Mouse (Mus musculus): Measurements from ENCODE around the gene Vipr1. TPM values are rescaled to one million over a fixed set of nuclear protein-coding genes. Genes with fewer than 3 reads are reported as not detected.

Gene Vipr1
- polyA plus RNA-seq, 1 experiment from 2014 or later, result 0.33 TPM

- Histone ChIP-seq H3K4me2 (no peak overlapping the region), H3K9me3 (0 out of 2 replicates have a peak, but pooled peaks cover 8% of the 10 kb centered on the region), H3K27ac (replicated peaks) (no peak overlapping the region), H3K4me1 (peaks cover 1% of the 10 kb centered on the region; the same call in 1 of the 2 replicates), H3K27me3 (replicated peaks) (peaks cover 32% of the 10 kb centered on the region), H3K9ac (no peak overlapping the region), H3K4me3 (no peak overlapping the region), H3K36me3 (no peaks in the 10 kb centered on the region)
- no peak for ATAC-seq (ENCODE audit: extremely low read depth, insufficient number of reproducible peaks, low FRiP score, low TSS enrichment)
- WGBS, result 37% methylated on average over 1 of the region's 1 CpGs
Measured at GRCm38 (mm10) chr9:121606498-121607096, 35.9 kb upstream of the Vipr1 start.

DNA sequence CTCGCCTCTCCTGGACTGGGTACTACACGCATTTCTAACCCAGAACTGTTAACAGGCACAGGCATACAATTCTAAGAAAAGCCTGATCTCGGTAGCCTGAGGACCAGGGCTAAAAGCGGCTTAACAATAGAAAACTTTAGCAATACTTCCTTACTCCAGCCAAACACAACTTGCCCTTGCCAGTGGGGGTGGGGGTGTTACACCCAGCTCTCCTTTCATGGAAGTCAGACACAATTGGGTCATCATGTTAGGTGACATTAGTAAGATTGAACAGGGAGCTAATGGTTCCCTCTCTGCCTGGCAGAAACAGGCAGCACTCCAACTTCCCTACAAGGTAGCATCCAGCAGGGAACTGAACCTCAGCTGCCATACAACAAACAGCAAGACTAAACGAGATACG, 33.1 kb upstream of the Vipr1 start:
- no peak overlapping the region for H3K27ac ChIP-seq (replicated peaks)
- H3K9ac ChIP-seq, result no peak overlapping the region
- 0 out of 2 replicates have a peak, but pooled peaks cover 8% of the 10 kb centered on the region for H3K9me3 ChIP-seq
- 53% methylated on average over 6 of the region's 6 CpGs for WGBS
- peaks cover 29% of the 10 kb centered on the region for H3K27me3 ChIP-seq (replicated peaks)
- no peak overlapping the region for H3K4me3 ChIP-seq
- H3K4me1 ChIP-seq, result peaks cover 11% of the 10 kb centered on the region
- no peaks in the 10 kb centered on the region for H3K36me3 ChIP-seq
- no peak for ATAC-seq (ENCODE audit: extremely low read depth, insufficient number of reproducible peaks, low FRiP score, low TSS enrichment)
- no peak overlapping the region for H3K4me2 ChIP-seq

GRCm38 (mm10) chr9:121613192-121613591, 29.3 kb upstream of the Vipr1 start:
- no peak overlapping the region for H3K27ac ChIP-seq (replicated peaks)
- peaks cover 17% of the 10 kb centered on the region for H3K27me3 ChIP-seq (replicated peaks)
- ATAC-seq (ENCODE audit: extremely low read depth, insufficient number of reproducible peaks, low FRiP score, low TSS enrichment), result peak; percentile 37; the same call in 1 of the 2 replicates
- H3K36me3 ChIP-seq, result no peaks in the 10 kb centered on the region
- WGBS, result 7% methylated on average over 5 of the region's 5 CpGs
- H3K9me3 ChIP-seq, result 0 out of 2 replicates have a peak, but pooled peaks cover 8% of the 10 kb centered on the region
- H3K9ac ChIP-seq, result no peak overlapping the region
- H3K4me3 ChIP-seq, result no peak overlapping the region
- no peak overlapping the region for H3K4me2 ChIP-seq
- H3K4me1 ChIP-seq, result peaks cover 15% of the 10 kb centered on the region

- ATAC-seq (ENCODE audit: extremely low read depth, insufficient number of reproducible peaks, low FRiP score, low TSS enrichment), result no peak
Measured at GRCm38 (mm10) chr9:121614241-121614757, 28.2 kb upstream of the Vipr1 start.

GRCm38 (mm10) chr9:121616471-121616870, 26.0 kb upstream of the Vipr1 start:
- no peaks in the 10 kb centered on the region for H3K36me3 ChIP-seq
- H3K27ac ChIP-seq (replicated peaks), result no peak overlapping the region
- H3K4me1 ChIP-seq, result peaks cover 15% of the 10 kb centered on the region
- 52% methylated on average over 3 of the region's 3 CpGs for WGBS
- no peak overlapping the region for H3K4me2 ChIP-seq
- H3K9me3 ChIP-seq, result 0 out of 2 replicates have a peak, but pooled peaks cover under 1% of the 10 kb centered on the region
- peaks cover 17% of the 10 kb centered on the region for H3K27me3 ChIP-seq (replicated peaks)
- no peak overlapping the region for H3K9ac ChIP-seq
- no peak for ATAC-seq (ENCODE audit: extremely low read depth, insufficient number of reproducible peaks, low FRiP score, low TSS enrichment)
- H3K4me3 ChIP-seq, result no peak overlapping the region

More at GRCm38 (mm10) chr9:121614241-121614757, 28.2 kb upstream of the Vipr1 start:
- Histone ChIP-seq H3K36me3 (no peaks in the 10 kb centered on the region), H3K4me1 (peaks cover 15% of the 10 kb centered on the region), H3K4me2 (no peak overlapping the region), H3K9ac (no peak overlapping the region), H3K9me3 (0 out of 2 replicates have a peak, but pooled peaks cover 8% of the 10 kb centered on the region), H3K4me3 (no peak overlapping the region), H3K27ac (replicated peaks) (no peak overlapping the region), H3K27me3 (replicated peaks) (peaks cover 20% of the 10 kb centered on the region)

GRCm38 (mm10) chr9:121619441-121619840, 23.1 kb upstream of the Vipr1 start:
- Histone ChIP-seq H3K4me2 (no peak overlapping the region), H3K4me3 (no peak overlapping the region), H3K27me3 (replicated peaks) (peaks cover 16% of the 10 kb centered on the region), H3K9me3 (no peaks in the 10 kb centered on the region), H3K9ac (no peak overlapping the region), H3K4me1 (peaks cover 14% of the 10 kb centered on the region; the same call in 1 of the 2 replicates), H3K36me3 (no peaks in the 10 kb centered on the region), H3K27ac (replicated peaks) (no peak overlapping the region)
- no peak for ATAC-seq (ENCODE audit: extremely low read depth, insufficient number of reproducible peaks, low FRiP score, low TSS enrichment)
- 49% methylated on average over 7 of the region's 7 CpGs for WGBS

- Histone ChIP-seq H3K27me3 (replicated peaks) (peaks cover 11% of the 10 kb centered on the region; the same call in 1 of the 2 replicates), H3K4me3 (no peak overlapping the region), H3K27ac (replicated peaks) (no peak overlapping the region), H3K9me3 (no peaks in the 10 kb centered on the region), H3K4me2 (no peak overlapping the region), H3K36me3 (no peaks in the 10 kb centered on the region), H3K4me1 (peaks cover 10% of the 10 kb centered on the region; the same call in 1 of the 2 replicates), H3K9ac (no peak overlapping the region)
- 77% methylated on average over 4 of the region's 4 CpGs for WGBS
- no peak for ATAC-seq (ENCODE audit: extremely low read depth, insufficient number of reproducible peaks, low FRiP score, low TSS enrichment)
Measured at GRCm38 (mm10) chr9:121623235-121623634, 19.3 kb upstream of the Vipr1 start.

DNA sequence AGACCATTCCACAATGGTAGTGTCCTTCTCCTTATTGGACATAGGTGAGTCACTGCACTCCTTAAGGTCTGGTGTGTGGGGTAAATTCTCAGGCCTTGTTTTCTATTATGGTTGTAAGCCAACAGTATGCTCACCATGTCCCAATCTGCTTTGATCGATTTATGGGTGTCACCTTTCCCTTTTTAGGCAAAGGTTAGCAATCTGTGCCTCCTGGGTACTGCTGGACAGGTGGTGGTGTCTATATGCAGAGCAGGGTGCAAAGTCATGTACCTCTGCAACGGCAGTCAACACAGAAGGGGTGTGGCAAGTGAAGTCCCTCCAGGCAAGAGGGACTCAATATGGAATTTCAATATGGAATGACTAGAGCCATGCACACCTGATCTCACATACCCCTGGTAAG, 17.6 kb upstream of the Vipr1 start:
- H3K27me3 ChIP-seq (replicated peaks), result peaks cover 2% of the 10 kb centered on the region; the same call in 1 of the 2 replicates
- H3K9ac ChIP-seq, result no peak overlapping the region
- H3K36me3 ChIP-seq, result no peaks in the 10 kb centered on the region
- WGBS, result 81% methylated on average over 2 of the region's 2 CpGs
- H3K4me2 ChIP-seq, result no peak overlapping the region
- ATAC-seq (ENCODE audit: extremely low read depth, insufficient number of reproducible peaks, low FRiP score, low TSS enrichment), result no peak
- no peak overlapping the region for H3K27ac ChIP-seq (replicated peaks)
- no peak overlapping the region for H3K4me3 ChIP-seq
- H3K9me3 ChIP-seq, result no peaks in the 10 kb centered on the region
- peaks cover 10% of the 10 kb centered on the region; the same call in 1 of the 2 replicates for H3K4me1 ChIP-seq

DNA sequence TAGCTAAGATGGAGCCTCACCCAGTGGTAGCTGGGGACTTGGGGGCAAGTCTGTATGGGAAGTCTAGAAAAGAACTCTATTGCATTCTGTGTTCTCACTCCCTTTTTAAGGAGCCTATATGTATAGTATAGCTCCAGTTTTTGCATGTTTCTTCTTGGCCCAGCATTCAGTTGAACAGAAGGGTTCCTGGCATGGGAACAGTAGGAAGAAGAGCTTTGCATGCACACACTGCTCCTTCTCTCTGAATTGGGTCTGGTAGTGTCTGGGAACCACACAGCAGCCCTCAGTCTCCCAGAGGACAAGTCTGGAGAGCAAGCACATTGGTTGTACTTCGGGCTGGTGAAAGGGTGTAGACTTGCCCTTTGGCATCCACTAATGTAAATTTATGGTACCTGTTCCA, 11.9 kb upstream of the Vipr1 start:
- WGBS, result 78% methylated on average over 1 of the region's 1 CpGs
- no peak overlapping the region for H3K4me3 ChIP-seq
- peaks cover 14% of the 10 kb centered on the region for H3K27me3 ChIP-seq (replicated peaks)
- no peak overlapping the region for H3K4me2 ChIP-seq
- H3K27ac ChIP-seq (replicated peaks), result no peak overlapping the region
- H3K36me3 ChIP-seq, result no peaks in the 10 kb centered on the region
- peaks cover 11% of the 10 kb centered on the region for H3K4me1 ChIP-seq
- no peak overlapping the region for H3K9ac ChIP-seq
- no peak for ATAC-seq (ENCODE audit: extremely low read depth, insufficient number of reproducible peaks, low FRiP score, low TSS enrichment)
- no peaks in the 10 kb centered on the region for H3K9me3 ChIP-seq

GRCm38 (mm10) chr9:121631946-121632345, 10.6 kb upstream of the Vipr1 start:
- Histone ChIP-seq H3K4me3 (no peak overlapping the region), H3K27me3 (replicated peaks) (peaks cover 27% of the 10 kb centered on the region), H3K4me2 (no peak overlapping the region), H3K9ac (no peak overlapping the region), H3K9me3 (no peaks in the 10 kb centered on the region), H3K36me3 (no peaks in the 10 kb centered on the region), H3K4me1 (peaks cover 11% of the 10 kb centered on the region), H3K27ac (replicated peaks) (no peak overlapping the region)
- ATAC-seq (ENCODE audit: extremely low read depth, insufficient number of reproducible peaks, low FRiP score, low TSS enrichment), result no peak
- WGBS, result 30% methylated on average over 4 of the region's 4 CpGs

- H3K4me3 ChIP-seq, result no peak overlapping the region
- no peak overlapping the region for H3K27ac ChIP-seq (replicated peaks)
- peaks cover 11% of the 10 kb centered on the region for H3K4me1 ChIP-seq
- ATAC-seq (ENCODE audit: extremely low read depth, insufficient number of reproducible peaks, low FRiP score, low TSS enrichment), result no peak
- H3K9me3 ChIP-seq, result no peaks in the 10 kb centered on the region
- H3K4me2 ChIP-seq, result no peak overlapping the region
- peaks cover 32% of the 10 kb centered on the region for H3K27me3 ChIP-seq (replicated peaks)
- WGBS, result 84% methylated on average over 10 of the region's 10 CpGs
- H3K9ac ChIP-seq, result no peak overlapping the region
- H3K36me3 ChIP-seq, result no peaks in the 10 kb centered on the region
Measured at GRCm38 (mm10) chr9:121632891-121633290, 9.6 kb upstream of the Vipr1 start.

- no peak overlapping the region for H3K4me2 ChIP-seq
- ATAC-seq (ENCODE audit: extremely low read depth, insufficient number of reproducible peaks, low FRiP score, low TSS enrichment), result no peak
- H3K9ac ChIP-seq, result no peak overlapping the region
- H3K27ac ChIP-seq (replicated peaks), result no peak overlapping the region
- H3K4me1 ChIP-seq, result peaks cover 11% of the 10 kb centered on the region
- no peaks in the 10 kb centered on the region for H3K36me3 ChIP-seq
- H3K27me3 ChIP-seq (replicated peaks), result peaks cover 36% of the 10 kb centered on the region
- WGBS, result 68% methylated on average over 6 of the region's 6 CpGs
- no peak overlapping the region for H3K4me3 ChIP-seq
- H3K9me3 ChIP-seq, result no peaks in the 10 kb centered on the region
Measured at GRCm38 (mm10) chr9:121633306-121633705, 9.2 kb upstream of the Vipr1 start.

Data from heart, embryonic 13.5 days (tissue).